Mouse (Mus musculus) heart, adult 8-10 months (tissue): ENCODE measurements around the gene Macf1. TPM values are rescaled to one million over a fixed set of nuclear protein-coding genes. Genes with fewer than 3 reads are reported as not detected.
A peak's percentile ranks its signal among the peaks of the same experiment; 100 is the strongest.
"Not testable (repeated sequence)": the region's sequence is repeated elsewhere in the genome, so short reads cannot be mapped to it uniquely, and the experiment has no call there.

Experiments used
- DNase-seq: peaks from one replicate; pipeline ENCODE4 v3.0.0; 2022; ENCODE audit warnings: low spot score
- total RNA-seq, 4 experiments: library from RNA; stranded (reverse); gene quantifications; 2 replicates each; pipeline ENCODE4 v1.2.4; 2022

Gene Macf1
- total RNA-seq, 4 experiments from 2014 or later, result 223 to 243 (median 241) TPM

DNA sequence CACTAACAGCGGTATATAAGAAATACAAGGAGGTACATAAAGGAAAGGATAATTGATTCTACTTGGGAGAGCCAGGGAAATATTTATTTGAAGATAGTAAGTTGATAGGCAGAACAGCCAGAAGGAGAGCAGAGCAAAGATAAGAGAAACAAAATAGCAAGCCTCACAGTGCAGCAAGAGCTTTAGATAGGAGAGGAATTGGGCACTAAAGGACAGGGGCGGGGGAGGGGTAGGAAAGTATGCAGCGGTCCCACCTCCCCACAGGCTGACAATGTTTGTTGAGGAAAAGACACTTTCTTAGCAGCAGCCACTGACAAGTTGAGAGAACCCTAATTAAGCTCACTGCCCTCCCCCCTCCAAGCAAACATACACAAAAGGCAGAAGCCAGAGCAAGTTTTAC, 131.5 kb downstream of the Macf1 start:
- DNase-seq, result no peak

DNA sequence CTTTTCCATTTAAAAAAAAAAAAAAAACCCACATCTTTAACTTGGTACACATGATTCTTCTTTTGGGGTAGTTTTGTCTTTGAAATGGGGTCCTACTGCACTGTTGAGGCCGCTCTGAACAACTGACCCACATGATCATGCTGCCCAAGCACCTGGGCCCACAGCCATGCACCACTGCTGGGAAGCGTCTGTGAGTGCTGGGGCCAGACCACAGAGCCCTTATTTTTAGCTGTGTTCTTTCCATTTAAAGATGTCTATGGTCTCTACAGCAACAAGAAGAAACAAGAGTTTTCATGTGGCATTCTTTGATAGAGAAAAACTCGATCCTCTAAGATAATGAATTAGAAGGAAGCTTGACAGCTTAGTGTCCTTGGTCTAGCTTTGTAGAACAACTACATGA, 135.8 kb downstream of the Macf1 start:
- no peak for DNase-seq

DNA sequence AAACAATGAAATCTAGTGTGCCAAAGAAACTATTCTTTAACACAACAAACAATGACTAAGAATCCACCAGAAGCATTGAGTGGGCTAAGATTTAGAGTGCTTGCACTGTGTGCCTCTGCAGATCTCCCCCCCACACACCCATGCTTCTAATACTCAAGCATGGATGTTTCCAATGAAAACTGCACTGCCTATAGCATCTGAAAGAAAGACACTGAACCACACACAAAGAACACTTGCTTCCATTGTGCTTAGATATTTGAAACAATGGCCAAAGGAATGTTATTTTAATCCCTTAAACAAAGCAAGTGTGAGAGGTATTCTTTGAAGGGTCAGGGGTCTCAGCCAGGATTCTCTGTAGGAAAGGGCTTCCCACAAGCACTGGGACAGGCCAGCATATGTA, 140.5 kb downstream of the Macf1 start:
- DNase-seq, result no peak

DNA sequence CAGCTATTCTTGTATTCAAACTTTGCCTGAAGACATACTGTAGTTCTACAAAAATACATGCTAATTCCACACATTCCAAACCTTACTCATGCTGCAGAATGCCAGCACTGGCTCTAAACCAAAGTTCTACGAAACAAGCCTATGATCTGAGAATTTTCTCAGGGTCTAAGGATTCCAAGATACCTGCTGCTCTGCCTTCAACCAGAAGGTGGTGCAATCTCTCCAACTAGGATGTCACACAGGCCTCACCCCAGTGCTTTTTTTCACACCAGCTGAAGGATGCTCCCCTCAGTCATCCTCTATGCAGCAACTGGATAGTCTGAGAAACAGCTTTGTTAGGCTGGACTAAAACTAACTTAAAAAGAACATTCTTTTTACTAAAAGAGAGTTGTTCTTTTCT, 148.9 kb downstream of the Macf1 start:
- peak; percentile 72 for DNase-seq

DNA sequence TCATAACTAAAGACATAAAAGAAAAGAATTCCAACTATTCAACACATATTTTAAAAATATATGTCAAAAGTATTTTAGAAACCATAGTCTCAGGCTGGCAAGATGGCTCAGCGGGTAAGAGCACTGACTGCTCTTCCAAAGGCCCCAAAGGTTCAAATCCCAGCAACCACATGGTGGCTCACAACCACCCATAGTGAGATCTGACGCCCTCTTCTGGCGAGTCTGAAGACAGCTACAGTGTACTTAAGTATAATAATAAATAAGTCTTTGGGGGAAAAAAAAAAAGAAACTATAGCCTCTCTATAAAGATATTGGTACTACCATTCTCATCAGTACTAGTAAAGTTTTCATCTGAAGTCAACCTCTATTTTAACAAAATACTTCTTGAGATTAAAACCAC, 152.2 kb downstream of the Macf1 start:
- DNase-seq, result no peak

DNA sequence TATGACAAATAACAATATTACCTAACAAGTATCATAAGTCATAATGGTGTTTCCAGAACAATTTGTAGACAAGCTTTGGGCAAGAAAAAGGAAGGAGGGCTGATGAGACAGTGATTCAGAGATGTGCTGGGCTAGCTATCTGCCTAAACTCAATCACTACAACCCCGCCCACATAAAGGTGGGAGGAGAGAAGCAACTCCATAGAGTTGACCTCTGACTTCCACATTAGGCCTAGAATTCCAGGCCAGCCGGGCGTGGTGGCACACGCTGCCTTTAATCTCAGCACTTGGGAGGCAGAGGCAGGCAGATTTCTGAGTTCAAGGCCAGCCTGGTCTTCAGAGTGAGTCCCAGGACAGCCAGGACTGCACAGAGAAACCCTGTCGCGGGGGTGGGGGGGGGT, 153.2 kb downstream of the Macf1 start:
- DNase-seq, result no peak

DNA sequence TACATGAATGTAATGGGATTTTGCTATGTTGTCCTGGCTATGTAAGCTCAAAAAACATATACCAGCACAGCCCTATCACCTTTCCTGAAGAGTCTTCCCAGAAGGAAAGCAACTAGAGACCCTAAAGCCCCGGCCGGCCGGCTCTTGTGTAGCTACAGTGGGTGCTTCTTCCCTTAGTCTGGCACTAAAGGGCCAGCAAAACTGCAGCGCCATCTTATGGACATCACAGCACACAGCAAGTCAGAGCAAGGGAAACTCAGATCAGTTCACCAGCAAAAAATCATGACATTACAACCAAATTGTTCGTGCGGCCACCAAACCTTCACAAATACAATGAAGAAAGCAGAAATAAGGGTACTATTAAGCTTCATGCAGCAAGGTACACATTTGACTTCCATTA, 154.9 kb downstream of the Macf1 start:
- no peak for DNase-seq

DNA sequence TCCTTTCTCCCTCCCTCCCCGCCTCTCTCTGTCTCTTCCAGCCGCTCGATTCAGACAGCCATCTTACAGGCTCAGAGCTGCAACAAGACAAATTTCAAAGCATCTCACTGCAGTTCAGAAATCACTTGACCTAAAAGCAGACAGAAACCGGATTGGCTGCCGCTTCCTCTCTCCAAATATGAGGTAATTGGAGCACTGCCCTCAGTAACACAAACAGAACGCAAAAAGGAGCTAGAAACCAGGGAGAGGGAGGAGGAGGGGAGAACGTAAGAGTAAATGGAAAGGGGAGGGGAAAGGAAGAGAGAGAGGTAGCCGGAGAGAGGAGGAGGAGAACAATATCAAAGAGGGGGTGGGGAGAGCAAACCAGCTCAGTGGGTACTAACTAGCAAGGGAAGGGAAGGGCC, 156.6 kb downstream of the Macf1 start:
- DNase-seq, result peak; percentile 35

DNA sequence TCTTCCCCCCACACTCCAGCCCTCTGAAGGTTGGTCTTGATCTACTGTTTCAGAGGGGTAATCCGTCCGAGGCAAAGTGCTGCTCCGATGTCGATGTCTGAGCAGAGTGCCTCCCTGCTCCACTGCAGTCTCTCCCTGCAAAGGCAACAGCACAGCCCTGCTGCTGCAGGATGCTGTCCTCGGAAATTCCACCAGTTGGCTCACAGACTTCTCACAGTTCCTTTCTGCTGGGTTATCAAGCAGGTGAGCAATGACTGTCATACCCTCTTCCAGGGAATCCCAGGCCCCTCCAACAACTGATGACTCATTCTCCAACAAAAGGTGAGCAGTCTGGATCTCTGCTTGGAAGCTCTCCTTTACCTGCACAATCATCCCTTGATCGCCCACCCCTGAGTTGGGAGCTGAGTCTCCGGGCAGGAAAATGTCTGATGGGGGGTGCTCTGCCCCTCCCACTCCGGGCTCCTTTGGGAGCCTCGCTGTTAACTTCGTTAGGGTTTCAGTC, 157.3 kb downstream of the Macf1 start:
- DNase-seq, result no peak

DNA sequence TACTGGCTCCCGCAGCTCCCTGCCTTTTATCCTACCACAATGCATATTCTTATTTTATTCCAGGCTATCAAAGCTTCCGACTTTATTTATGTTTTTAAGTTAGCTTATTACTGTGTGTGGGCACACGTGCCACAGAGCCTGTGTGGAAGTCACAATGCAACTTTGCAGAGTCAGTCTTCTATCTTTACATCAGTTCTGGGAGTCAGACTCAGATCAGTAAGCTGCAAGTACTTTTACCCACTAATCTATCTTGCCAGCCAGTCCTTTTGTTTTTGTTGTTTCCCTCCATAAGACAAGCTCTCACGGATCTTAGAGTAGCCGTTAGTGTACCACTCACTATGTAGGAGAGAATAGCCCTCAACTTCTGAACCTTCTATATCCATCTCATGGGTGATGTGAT, 159.4 kb downstream of the Macf1 start:
- DNase-seq, result no peak

DNA sequence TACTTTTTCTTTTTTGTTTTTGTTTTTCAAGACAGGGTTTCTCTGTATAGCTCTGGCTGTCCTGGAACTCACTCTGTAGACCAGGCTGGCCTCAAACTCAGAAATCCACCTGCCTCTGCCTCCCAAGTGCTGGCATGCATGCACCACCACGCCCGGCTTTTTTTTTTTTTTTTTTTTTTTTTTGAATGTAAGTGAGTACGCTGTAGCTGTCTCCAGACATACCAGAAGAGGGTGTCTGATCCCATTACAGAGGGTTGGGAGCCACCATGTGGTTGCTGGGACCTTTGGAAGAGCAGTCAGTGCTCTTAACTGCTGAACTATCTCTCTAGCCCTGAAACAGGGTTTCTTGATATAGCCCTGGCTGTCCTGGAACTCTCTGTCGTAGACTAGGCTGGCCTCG, 164.0 kb downstream of the Macf1 start:
- DNase-seq, result not testable (repeated sequence)

DNA sequence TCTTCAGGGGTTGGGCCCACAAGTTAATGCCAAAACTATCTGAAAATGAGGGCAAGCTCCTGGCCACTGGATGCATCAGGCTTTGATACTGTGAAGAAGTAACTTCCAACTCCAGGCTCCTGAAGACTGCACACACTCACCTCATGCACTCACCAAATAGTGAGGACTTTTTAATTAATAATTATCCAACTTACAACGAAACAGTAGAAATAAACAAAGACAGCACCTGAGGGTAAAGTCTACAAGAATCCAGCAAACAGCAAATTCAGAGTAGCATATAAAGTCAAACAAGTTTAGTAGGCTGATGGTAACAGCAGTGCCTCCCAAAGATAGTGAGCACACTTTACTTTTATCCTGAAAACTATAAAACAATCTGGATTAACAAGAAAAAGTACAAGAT, 168.5 kb downstream of the Macf1 start:
- no peak for DNase-seq

DNA sequence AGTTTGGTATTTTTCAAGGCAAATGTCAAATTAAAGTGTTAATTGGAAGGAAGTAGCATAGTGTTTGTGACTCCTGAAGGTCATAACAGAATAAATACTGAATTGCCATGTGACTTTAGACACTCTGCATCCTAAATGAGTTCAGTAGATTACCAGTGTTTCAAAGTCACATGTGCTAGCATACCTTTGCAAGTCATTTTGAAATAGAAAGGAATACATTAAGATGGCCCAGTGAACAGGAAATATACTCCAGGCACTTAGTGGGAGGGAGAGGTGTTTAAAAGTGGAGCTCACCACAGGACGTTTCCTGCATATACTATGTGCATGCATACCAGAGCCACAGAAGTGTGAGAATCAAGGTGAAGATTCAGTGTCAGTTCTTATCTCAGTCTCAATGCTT, 174.0 kb downstream of the Macf1 start:
- no peak for DNase-seq

DNA sequence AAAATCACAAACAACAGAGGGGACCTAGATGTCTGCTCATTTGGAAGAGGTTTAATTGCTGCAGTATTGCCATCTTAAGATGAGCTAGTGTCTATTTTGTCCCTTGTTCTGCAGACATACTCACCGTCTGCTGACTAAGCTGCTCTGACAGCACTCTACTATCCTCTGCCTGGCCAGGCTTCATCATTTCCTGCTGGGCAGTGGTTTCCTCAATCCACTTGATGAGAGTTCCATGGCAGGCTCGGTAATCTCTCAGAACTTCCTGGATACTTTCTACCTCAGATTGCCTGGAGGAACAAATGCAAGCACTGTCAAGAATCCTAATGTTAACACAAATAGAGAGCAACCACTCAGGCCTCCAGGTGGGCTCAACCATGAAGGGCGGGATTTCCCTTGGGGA, 195.1 kb downstream of the Macf1 start:
- DNase-seq, result peak; percentile 49

DNA sequence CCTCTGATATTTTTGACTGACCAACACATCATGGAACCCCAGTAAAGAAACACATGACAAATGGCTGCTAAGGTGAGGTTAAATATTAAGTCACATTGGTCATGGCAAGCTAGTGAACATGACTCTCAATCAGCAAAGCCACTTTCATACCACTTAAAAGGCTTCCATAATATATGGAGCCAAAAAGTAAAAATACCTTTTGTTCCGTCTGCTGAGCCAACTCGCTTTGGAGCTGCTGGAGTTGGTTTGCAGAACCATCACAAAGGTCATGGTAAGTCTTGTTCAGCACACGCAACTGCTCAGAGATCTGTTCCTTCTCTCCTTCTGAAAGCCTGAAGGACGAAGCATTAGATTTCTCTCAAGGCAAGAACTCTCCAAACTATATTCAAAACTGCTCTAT, 204.2 kb downstream of the Macf1 start:
- DNase-seq, result peak; percentile 32

DNA sequence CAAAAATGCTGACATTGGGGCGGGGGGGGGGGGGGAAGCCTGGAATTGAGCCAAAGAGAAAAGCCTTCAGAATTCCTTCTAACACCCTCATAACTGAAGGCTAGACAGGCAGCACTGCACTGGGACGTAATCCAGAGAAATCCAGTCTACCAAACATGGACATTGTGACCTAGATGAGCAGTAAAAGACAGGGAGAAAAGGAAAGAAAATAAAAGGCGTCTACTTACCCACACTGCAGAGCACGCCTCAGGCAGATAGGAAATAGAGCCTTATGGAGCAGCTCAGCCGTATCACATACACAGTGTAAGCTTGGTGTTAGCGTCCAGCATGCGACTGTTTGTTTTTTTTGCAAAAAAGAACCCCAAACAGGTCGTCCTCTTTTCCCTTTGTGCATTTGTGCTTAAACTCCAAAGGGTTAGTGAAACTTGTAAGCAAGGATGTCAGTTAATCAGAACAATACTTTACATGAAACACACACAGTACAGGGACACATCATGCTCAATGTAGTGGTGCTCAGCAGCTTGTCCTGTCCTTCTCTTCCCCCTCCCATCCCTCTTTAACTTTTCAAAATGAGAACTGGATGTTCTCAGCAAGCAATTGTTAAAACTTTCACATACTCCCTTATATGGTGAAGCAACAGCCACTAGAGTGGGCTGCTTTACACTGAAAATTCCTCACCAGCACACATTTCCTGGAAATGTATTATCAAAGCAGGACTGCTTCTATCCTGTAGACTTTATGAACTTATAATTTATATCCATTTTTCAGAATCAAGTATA, 205.3 kb downstream of the Macf1 start:
- no peak for DNase-seq

DNA sequence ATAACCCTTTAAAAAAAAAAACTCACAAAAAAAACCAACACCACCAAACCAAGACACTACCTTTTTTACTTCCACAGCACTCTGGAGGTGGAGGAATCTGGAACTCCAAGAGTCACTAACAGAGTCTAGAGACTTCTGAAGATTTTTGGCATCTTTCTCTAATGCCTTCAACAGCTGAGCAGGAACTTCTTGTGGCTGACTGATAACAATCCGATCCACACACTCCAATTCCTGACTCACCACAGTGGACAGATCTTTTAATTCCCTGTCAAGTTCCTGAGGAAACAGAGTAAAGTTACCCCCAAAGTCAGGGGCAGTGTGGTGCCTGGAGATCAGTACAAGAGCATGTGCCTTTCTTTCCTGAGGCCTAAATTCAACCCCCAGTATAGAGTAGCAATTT, 218.4 kb downstream of the Macf1 start:
- peak; percentile 72 for DNase-seq

DNA sequence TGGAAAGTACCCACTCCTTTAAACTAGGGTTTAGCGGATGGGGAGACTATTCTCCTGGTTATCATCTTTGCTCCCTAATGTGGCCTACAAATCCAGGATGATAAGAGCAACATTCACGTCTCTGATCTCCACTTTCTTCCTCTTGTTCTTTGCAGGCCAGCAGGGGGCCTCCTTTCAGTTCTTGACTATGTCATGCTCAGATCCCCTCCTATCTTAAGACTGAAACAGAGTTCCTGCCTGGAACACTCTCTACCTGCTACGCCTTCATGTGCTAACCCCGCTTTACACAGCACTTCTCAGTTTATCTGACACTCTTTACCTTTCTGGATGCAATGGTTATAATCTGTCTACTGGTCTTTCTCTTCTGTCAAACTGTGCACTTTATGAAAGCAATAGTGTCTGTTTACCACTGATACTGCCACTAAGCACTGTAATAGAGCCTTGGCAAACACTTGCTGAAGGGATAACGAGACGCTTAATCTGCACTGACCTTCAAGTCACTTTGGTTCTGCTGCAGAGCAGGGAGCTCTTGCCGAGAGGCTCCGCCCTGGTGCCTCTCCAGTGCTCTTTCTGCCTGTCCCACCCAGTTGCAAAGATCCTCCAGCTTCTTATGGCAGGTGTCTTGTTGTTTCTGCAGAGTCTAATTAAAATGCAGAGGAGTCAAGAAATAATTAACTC, 223.4 kb downstream of the Macf1 start:
- DNase-seq, result no peak

DNA sequence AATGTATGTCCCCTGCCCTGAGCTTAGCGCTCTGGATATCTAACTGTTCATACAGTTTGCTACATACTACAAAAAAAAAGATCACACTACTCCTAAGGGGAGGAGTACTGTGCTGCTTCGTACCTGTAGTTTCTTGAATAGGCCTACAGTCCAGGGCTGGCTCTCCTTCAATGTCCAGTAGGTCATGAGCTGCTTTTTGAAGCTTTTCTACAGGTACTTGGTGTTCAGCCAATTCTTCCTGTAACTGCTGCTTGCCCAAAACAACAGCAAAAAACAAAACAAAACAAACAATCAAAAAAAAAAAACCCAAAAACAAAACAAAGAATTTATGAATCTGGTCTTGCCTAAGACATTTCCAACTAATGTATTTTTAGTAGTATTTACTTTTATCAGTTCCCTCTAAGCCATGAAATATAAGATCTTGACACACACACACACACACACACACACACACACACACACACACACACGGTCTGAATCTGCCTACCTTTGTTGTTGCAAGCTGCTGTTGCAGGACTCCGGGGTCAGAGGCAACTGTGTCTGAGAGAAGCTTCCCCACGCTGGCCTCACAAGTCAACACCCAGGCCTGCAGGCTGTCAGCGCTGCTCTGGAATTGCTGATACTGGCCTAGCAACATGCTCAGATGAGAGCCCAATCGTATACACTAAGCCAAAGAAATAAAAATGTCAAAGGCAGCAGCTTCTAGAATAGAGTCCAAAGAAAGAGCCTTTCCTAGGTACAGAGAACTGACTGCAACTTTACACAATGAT, 229.1 kb downstream of the Macf1 start:
- no peak for DNase-seq

DNA sequence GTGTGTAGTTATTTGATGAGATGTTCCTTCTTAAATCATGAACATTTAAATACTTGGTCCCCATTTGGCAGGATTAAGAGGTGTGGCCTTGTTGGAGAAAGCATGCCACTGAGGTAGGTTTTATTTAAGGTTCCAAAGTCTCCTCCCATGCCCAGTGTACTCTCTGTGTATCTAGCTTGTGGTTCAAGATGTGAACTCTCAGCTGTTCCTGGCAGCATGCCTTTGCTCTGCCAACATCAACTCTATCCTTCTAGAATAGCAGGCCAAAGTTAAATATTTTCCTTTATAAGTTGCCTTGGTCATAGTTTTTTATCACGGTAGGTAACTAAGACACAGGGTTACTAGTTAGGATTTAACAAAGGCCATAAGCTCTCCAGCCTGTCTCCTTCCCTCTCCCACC, 230.4 kb downstream of the Macf1 start:
- DNase-seq, result no peak

DNA sequence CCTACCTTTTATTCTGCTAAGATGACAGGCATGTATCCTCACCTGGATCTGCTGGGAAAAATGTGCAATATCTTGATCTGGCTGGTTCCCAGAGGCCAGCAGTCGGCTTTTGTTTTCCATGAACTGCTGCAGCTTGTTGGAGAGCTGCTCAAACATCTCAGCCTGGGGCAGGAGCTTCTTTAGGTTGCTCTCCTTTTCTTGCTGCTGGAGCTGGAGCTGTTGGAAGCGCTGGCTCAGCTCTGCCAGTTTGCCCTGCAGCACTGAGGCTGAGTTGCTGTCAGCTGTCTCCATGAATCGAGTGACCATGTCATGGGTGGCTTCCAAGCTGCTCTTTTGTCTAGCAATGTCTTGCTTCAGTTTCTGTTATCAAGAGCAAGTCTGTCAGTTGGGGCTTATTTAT, 232.2 kb downstream of the Macf1 start:
- no peak for DNase-seq

DNA sequence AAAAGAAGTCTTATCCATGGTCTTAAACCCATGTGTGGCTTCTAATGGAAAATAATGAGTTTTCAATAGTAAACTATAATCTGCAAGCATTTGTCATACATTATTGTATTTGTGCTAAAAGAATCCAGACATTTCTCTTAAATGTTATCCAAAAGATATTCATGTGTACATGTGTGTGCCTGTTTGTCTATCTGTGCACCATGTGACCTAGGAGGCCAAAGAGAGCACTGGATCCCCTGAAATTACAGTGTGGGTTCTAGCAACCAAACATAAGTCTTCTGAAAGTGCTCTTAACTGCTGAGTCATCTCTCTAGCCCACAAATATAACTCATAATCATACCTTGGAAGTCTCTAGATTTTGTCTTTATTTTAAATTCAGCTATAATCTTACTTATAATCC, 234.9 kb downstream of the Macf1 start:
- no peak for DNase-seq

DNA sequence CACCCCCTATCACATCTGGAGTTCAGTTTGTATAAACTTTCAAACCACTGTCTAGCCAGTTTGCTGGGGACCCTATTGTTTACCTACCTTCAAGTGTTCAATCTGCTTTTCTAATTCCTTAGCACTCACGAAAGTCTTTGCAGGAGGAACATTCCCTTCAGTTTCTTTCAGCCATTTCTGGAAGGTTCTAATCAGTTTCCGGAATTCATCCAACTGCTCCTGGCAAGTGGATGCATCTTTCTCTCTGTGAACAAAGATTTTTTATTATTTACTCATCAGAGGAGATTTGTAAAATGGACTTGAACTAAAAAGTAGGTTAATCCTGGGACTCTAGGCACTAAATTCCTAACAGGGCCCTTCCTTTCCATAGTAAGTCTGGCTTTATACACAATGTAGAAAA, 236.1 kb downstream of the Macf1 start:
- DNase-seq, result peak; percentile 47
